Mouse (Mus musculus): ENCODE measurements around the gene Cops7b.

The Cops7b gene

GRCm38 (mm10) chr1:86596512-86596911 is 13.8 kb downstream of the Cops7b start:
- DNase-seq (ENCODE audit: low read depth, low spot score) = no peak

- no peak for DNase-seq (ENCODE audit: low read depth, low spot score)
Observed at GRCm38 (mm10) chr1:86598516-86598915, 15.8 kb downstream of the Cops7b start.

GRCm38 (mm10) chr1:86600117-86600516 is 17.4 kb downstream of the Cops7b start:
- no peak for DNase-seq (ENCODE audit: low read depth, low spot score)

- DNase-seq (ENCODE audit: low read depth, low spot score) = no peak
Observed at GRCm38 (mm10) chr1:86610954-86611353, 28.2 kb downstream of the Cops7b start.

GRCm38 (mm10) chr1:86612081-86612480 is 29.4 kb downstream of the Cops7b start:
- no peak for DNase-seq (ENCODE audit: low read depth, low spot score)

- no peak for DNase-seq (ENCODE audit: low read depth, low spot score)
Observed at GRCm38 (mm10) chr1:86614269-86614668, 31.6 kb downstream of the Cops7b start.

- DNase-seq (ENCODE audit: low read depth, low spot score) = peak; percentile 73
Observed at GRCm38 (mm10) chr1:86618454-86619125, 35.9 kb downstream of the Cops7b start.

GRCm38 (mm10) chr1:86622296-86622695 is 39.6 kb downstream of the Cops7b start:
- DNase-seq (ENCODE audit: low read depth, low spot score) = no peak

- DNase-seq (ENCODE audit: low read depth, low spot score) = no peak
Observed at GRCm38 (mm10) chr1:86623001-86624000, 40.6 kb downstream of the Cops7b start.

- no peak for DNase-seq (ENCODE audit: low read depth, low spot score)
Observed at GRCm38 (mm10) chr1:86628270-86628669, 45.6 kb downstream of the Cops7b start.

- no peak for DNase-seq (ENCODE audit: low read depth, low spot score)
Observed at GRCm38 (mm10) chr1:86629936-86630335, 47.2 kb downstream of the Cops7b start.

GRCm38 (mm10) chr1:86630527-86630926 is 47.8 kb downstream of the Cops7b start:
- DNase-seq (ENCODE audit: low read depth, low spot score) = no peak

- DNase-seq (ENCODE audit: low read depth, low spot score) = peak; percentile 31
Observed at GRCm38 (mm10) chr1:86632732-86633380, 50.2 kb downstream of the Cops7b start.

GRCm38 (mm10) chr1:86633434-86633833 is 50.7 kb downstream of the Cops7b start:
- DNase-seq (ENCODE audit: low read depth, low spot score) = no peak

- DNase-seq (ENCODE audit: low read depth, low spot score) = no peak
Observed at GRCm38 (mm10) chr1:86633840-86634750, 51.4 kb downstream of the Cops7b start.

- no peak for DNase-seq (ENCODE audit: low read depth, low spot score)
Observed at GRCm38 (mm10) chr1:86634751-86635359, 52.2 kb downstream of the Cops7b start.

- no peak for DNase-seq (ENCODE audit: low read depth, low spot score)
Observed at GRCm38 (mm10) chr1:86643101-86643809, 60.6 kb downstream of the Cops7b start.

- DNase-seq (ENCODE audit: low read depth, low spot score) = no peak
Observed at GRCm38 (mm10) chr1:86647517-86647916, 64.8 kb downstream of the Cops7b start.

GRCm38 (mm10) chr1:86650272-86650671 is 67.6 kb downstream of the Cops7b start:
- DNase-seq (ENCODE audit: low read depth, low spot score) = no peak

- no peak for DNase-seq (ENCODE audit: low read depth, low spot score)
Observed at GRCm38 (mm10) chr1:86652675-86653074, 70.0 kb downstream of the Cops7b start.

All from embryo, embryonic 11.5 days (tissue).